Mouse (Mus musculus): ENCODE measurements around the gene Pink1.

The Pink1 gene

GRCm38 (mm10) chr4:138313021-138313420, 13.1 kb downstream of the Pink1 start:
- no peak for DNase-seq (ENCODE audit: low read depth, low spot score)

- DNase-seq (ENCODE audit: low read depth, low spot score): no peak
These were observed 14.0 kb downstream of the Pink1 start for GRCm38 (mm10) chr4:138312105-138312504.

- peak; percentile 53 for DNase-seq (ENCODE audit: low read depth, low spot score)
These were observed 14.5 kb downstream of the Pink1 start for GRCm38 (mm10) chr4:138311595-138311994.

- DNase-seq (ENCODE audit: low read depth, low spot score): no peak
These were observed 15.7 kb downstream of the Pink1 start for GRCm38 (mm10) chr4:138310311-138310910.

- DNase-seq (ENCODE audit: low read depth, low spot score): no peak
These were observed 18.4 kb downstream of the Pink1 start for GRCm38 (mm10) chr4:138307739-138308138.

- DNase-seq (ENCODE audit: low read depth, low spot score): no peak
These were observed 19.1 kb downstream of the Pink1 start for GRCm38 (mm10) chr4:138307025-138307424.

GRCm38 (mm10) chr4:138304340-138305104, 21.6 kb downstream of the Pink1 start, which contains the start of gene Ddost:
Ddost (plus strand) TSS chr4:138304730.
- peak; percentile 99 for DNase-seq (ENCODE audit: low read depth, low spot score)

GRCm38 (mm10) chr4:138303742-138304141, 22.4 kb downstream of the Pink1 start:
- no peak for DNase-seq (ENCODE audit: low read depth, low spot score)

GRCm38 (mm10) chr4:138303011-138303410, 23.1 kb downstream of the Pink1 start:
- DNase-seq (ENCODE audit: low read depth, low spot score): no peak

GRCm38 (mm10) chr4:138301271-138301780, 24.8 kb downstream of the Pink1 start:
- no peak for DNase-seq (ENCODE audit: low read depth, low spot score)

GRCm38 (mm10) chr4:138293949-138294550, 32.1 kb downstream of the Pink1 start:
- DNase-seq (ENCODE audit: low read depth, low spot score): no peak

GRCm38 (mm10) chr4:138293261-138293948, 32.7 kb downstream of the Pink1 start:
- DNase-seq (ENCODE audit: low read depth, low spot score): no peak

- no peak for DNase-seq (ENCODE audit: low read depth, low spot score)
These were observed 34.1 kb downstream of the Pink1 start for GRCm38 (mm10) chr4:138292028-138292427.

GRCm38 (mm10) chr4:138288691-138289090, 37.4 kb downstream of the Pink1 start:
- no peak for DNase-seq (ENCODE audit: low read depth, low spot score)

- DNase-seq (ENCODE audit: low read depth, low spot score): no peak
These were observed 39.7 kb downstream of the Pink1 start for GRCm38 (mm10) chr4:138286411-138286810.

- peak; percentile 80 for DNase-seq (ENCODE audit: low read depth, low spot score)
These were observed 43.3 kb downstream of the Pink1 start for GRCm38 (mm10) chr4:138282834-138283233.

GRCm38 (mm10) chr4:138278346-138278745, 47.8 kb downstream of the Pink1 start:
- no peak for DNase-seq (ENCODE audit: low read depth, low spot score)

GRCm38 (mm10) chr4:138272011-138272997, 53.8 kb downstream of the Pink1 start:
- DNase-seq (ENCODE audit: low read depth, low spot score): no peak

- DNase-seq (ENCODE audit: low read depth, low spot score): no peak
These were observed 58.2 kb downstream of the Pink1 start for GRCm38 (mm10) chr4:138267869-138268268.
